Mouse (Mus musculus) heart, postnatal 4 days (tissue): ENCODE data around the gene Agtpbp1. TPM values are rescaled to one million over a fixed set of nuclear protein-coding genes. Genes with fewer than 3 reads are reported as not detected.

Experiments used
- DNase-seq: peaks from one replicate; pipeline ENCODE4 v3.0.0; 2021
- total RNA-seq, 2 experiments: library from RNA; stranded (reverse); gene quantifications; 2 replicates each; pipeline ENCODE4 v1.2.3; 2021

Agtpbp1 gene
- total RNA-seq, 2 experiments from 2014 or later: 38.2 to 38.7 TPM

- peak; percentile 50 for DNase-seq
Observed at GRCm38 (mm10) chr13:59531203-59531602, 53.8 kb downstream of the Agtpbp1 start.

GRCm38 (mm10) chr13:59530491-59530890, 54.5 kb downstream of the Agtpbp1 start:
- no peak for DNase-seq

- DNase-seq: no peak
Observed at GRCm38 (mm10) chr13:59521271-59522064, 63.6 kb downstream of the Agtpbp1 start.

- DNase-seq: no peak
Observed at GRCm38 (mm10) chr13:59520834-59521233, 64.2 kb downstream of the Agtpbp1 start.

GRCm38 (mm10) chr13:59519479-59519878, 65.5 kb downstream of the Agtpbp1 start:
- DNase-seq: no peak

GRCm38 (mm10) chr13:59518016-59518415, 67.0 kb downstream of the Agtpbp1 start:
- DNase-seq: no peak

- DNase-seq: peak; percentile 71
Observed at GRCm38 (mm10) chr13:59515074-59515473, 70.0 kb downstream of the Agtpbp1 start.

GRCm38 (mm10) chr13:59509644-59510366, 75.2 kb downstream of the Agtpbp1 start:
- DNase-seq: no peak

- DNase-seq: no peak
Observed at GRCm38 (mm10) chr13:59508584-59508983, 76.4 kb downstream of the Agtpbp1 start.

GRCm38 (mm10) chr13:59506450-59506849, 78.6 kb downstream of the Agtpbp1 start:
- DNase-seq: no peak

GRCm38 (mm10) chr13:59505867-59506266, 79.2 kb downstream of the Agtpbp1 start:
- DNase-seq: no peak

GRCm38 (mm10) chr13:59503581-59503980, 81.4 kb downstream of the Agtpbp1 start:
- DNase-seq: no peak

- DNase-seq: no peak
Observed at GRCm38 (mm10) chr13:59499831-59500230, 85.2 kb downstream of the Agtpbp1 start.

- peak; percentile 68 for DNase-seq
Observed at GRCm38 (mm10) chr13:59499374-59499773, 85.7 kb downstream of the Agtpbp1 start.

- DNase-seq: no peak
Observed at GRCm38 (mm10) chr13:59498191-59498590, 86.8 kb downstream of the Agtpbp1 start.

GRCm38 (mm10) chr13:59495839-59496238, 89.2 kb downstream of the Agtpbp1 start:
- no peak for DNase-seq

- no peak for DNase-seq
Observed at GRCm38 (mm10) chr13:59494619-59495262, 90.3 kb downstream of the Agtpbp1 start.

GRCm38 (mm10) chr13:59490726-59491125, 94.3 kb downstream of the Agtpbp1 start:
- DNase-seq: no peak

- no peak for DNase-seq
Observed at GRCm38 (mm10) chr13:59489143-59489542, 95.9 kb downstream of the Agtpbp1 start.

- no peak for DNase-seq
Observed at GRCm38 (mm10) chr13:59487287-59487686, 97.7 kb downstream of the Agtpbp1 start.

GRCm38 (mm10) chr13:59486243-59486642, 98.8 kb downstream of the Agtpbp1 start:
- DNase-seq: no peak

GRCm38 (mm10) chr13:59485456-59485855, 99.6 kb downstream of the Agtpbp1 start:
- DNase-seq: no peak

- no peak for DNase-seq
Observed at GRCm38 (mm10) chr13:59481484-59481855, 103.6 kb downstream of the Agtpbp1 start.
